Mouse (Mus musculus) spleen, adult 10 weeks (tissue): ENCODE data around the gene Card10. TPM values are rescaled to one million over a fixed set of nuclear protein-coding genes. Genes with fewer than 3 reads are reported as not detected.

ENCODE experiments used
- polyA plus RNA-seq: library from polyadenylated mRNA; stranded (reverse); fragments of 350-450 nt; fragmentation: Illumina TruSeq; extraction: RNeasy Lipid Tissue Mini Kit (QIAGEN cat#74804); gene quantifications from one replicate; pipeline ENCODE4 v1.2.3, GENCODE M21; 2015; ENCODE audit warnings: low replicate concordance; ENCODE audit not compliant: insufficient read depth

The Card10 gene
- polyA plus RNA-seq = 0.91 TPM

DNA sequence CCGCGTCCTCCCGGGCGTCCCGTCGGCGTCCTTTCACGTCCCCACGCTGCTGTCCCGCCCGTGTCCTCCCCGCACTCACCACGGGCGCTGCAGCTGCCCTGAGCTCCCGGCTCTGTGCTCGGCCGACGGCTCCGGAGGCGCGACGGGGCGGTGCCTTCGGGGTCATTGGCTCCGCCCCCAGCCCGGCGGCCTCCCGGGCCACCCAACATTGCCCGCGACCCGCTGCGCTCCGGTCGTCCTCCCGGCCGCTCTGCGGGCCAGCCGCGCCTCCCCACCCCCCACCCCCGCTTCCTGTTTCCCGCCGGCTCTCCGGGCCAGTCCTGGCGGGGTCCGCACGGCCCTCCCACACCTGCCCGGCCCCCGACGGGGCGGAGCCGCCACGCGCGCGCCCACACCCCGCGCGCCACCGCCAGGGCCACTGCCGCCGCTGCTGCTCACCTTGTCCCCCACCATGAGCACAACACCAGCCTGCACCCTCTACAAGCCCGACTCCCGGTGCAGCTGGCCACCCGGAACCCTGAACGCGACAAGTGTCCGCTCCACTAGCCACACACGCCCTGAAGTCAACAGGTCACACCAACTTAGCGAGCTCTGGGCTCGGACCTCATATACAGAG, at the start of gene Card10:
Gene Card10 (minus strand): TSS at position 267 of the 616 bp plus-strand sequence.

DNA sequence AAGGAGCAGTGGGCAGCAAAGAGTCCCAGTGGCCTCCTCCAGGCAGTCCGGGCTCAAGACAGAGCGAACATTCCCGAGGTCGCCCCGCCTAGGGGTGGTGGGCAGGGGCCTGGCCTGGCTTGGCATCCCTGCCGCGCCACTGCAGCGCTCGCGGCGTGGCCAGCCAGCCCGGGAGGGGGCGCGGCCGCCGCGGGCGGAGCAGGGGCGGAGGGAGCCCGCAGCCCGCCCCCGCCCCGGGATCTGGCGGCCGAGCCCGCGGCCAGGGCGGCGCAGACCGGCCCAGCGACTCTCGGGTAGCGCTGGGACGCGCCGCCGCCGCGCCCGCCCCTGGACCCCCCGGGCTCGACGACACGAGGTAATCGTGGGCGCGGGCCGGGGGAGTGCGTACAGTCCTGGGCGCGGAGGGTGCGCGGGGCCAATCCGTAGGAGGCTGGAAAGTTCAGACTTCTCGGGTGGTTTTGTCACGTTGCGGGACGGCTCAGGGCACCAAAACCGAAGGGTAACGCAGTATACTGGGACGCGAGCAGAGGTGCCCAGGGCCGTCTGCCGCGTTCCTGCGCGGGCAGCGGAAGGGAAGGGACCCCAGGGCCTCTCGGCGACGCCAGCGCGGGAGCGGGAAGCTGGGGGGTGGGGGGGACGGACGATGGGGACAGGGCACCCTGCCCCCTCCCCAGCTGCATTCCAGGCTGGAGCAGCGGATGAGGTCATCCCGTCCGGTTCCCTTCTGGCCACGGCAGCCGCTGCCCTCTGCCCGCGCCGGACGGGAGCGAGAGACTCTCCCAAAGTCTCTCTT, 39.7 kb upstream of the Card10 start, which contains the start of gene Cdc42ep1:
Gene Cdc42ep1 (plus strand): TSS at position 254 of the 793 bp plus-strand sequence.

DNA sequence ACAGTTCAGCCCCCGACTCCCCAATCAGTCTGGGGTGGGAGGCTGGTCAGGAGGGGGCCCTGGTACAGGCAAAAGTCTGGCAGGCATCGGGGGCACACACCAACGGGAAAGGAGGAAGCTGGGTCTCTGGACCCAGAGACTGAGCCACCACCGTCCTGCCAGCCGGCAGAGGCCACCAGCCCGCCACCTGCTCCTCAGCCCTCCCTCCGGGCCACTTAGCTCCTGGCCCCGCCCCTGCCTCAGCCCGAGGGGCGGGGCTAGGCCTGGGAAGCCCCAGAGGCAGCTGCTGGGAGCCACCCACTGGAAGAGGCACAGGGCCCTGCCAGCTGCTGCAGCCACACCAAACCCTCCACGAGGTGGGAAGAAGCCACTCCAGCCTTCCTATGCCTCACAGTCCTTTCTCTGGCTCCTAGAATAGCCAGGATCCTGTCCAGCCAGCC, 29.5 kb downstream of the Card10 start, which contains the start of gene Mfng:
Gene Mfng (minus strand): TSS at position 186 of the 440 bp plus-strand sequence.

Other genes starting within 250 kb of the Card10 start
- 232 TPM for gene Rac2, start 230.3 kb downstream of the Card10 start, polyA plus RNA-seq
- 128 TPM for gene Cyth4, start 206.0 kb downstream of the Card10 start, polyA plus RNA-seq
- gene Elfn2, start 84.3 kb downstream of the Card10 start, polyA plus RNA-seq = 0.08 TPM
- 33.7 TPM for gene Mfng, start 29.6 kb downstream of the Card10 start, polyA plus RNA-seq
- 3.2 TPM for gene Cdc42ep1, start 39.6 kb upstream of the Card10 start, polyA plus RNA-seq
- gene Lgals2, start 52.5 kb upstream of the Card10 start, polyA plus RNA-seq = 0.51 TPM
- 20.3 TPM for gene Gga1, start 74.1 kb upstream of the Card10 start, polyA plus RNA-seq
- gene Gm49510, start 96.6 kb upstream of the Card10 start, polyA plus RNA-seq = not detected
- gene Sh3bp1, start 96.7 kb upstream of the Card10 start, polyA plus RNA-seq = 39.0 TPM
- gene Pdxp, start 110.9 kb upstream of the Card10 start, polyA plus RNA-seq = 6.3 TPM
- 71.2 TPM for gene Lgals1, start 123.7 kb upstream of the Card10 start, polyA plus RNA-seq
- gene Nol12, start 131.9 kb upstream of the Card10 start, polyA plus RNA-seq = 16.0 TPM
- 7.8 TPM for gene Triobp, start 144.7 kb upstream of the Card10 start, polyA plus RNA-seq
- 27.7 TPM for gene H1f0, start 225.4 kb upstream of the Card10 start, polyA plus RNA-seq
- not detected for gene Galr3, start 238.8 kb upstream of the Card10 start, polyA plus RNA-seq